Mouse (Mus musculus) CD4-positive, CD25-positive, alpha-beta regulatory T cell, adult 2 months (primary cell): ENCODE results near the gene Rai2.

Experiments used
- DNase-seq: peaks from one replicate; pipeline ENCODE4 v3.0.0-alpha.2; 2012; ENCODE audit warnings: low read depth, low spot score

Gene Rai2

GRCm38 (mm10) chrX:161716865-161717763, at the start of gene Rai2:
Gene Rai2, plus strand, starts transcription at chrX:161717069.
- no peak for DNase-seq

GRCm38 (mm10) chrX:161689336-161689735, 27.5 kb upstream of the Rai2 start:
- no peak for DNase-seq

- no peak for DNase-seq
Measured at GRCm38 (mm10) chrX:161716503-161716864, 385 bp upstream of the Rai2 start.

- DNase-seq = no peak
Measured at GRCm38 (mm10) chrX:161717764-161718382, 1.0 kb downstream of the Rai2 start.

- DNase-seq = no peak
Measured at GRCm38 (mm10) chrX:161718548-161718947, 1.7 kb downstream of the Rai2 start.

- no peak for DNase-seq
Measured at GRCm38 (mm10) chrX:161721082-161721481, 4.2 kb downstream of the Rai2 start.

- no peak for DNase-seq
Measured at GRCm38 (mm10) chrX:161723391-161723808, 6.5 kb downstream of the Rai2 start.

- DNase-seq = no peak
Measured at GRCm38 (mm10) chrX:161726257-161726656, 9.4 kb downstream of the Rai2 start.

GRCm38 (mm10) chrX:161728507-161728906, 11.6 kb downstream of the Rai2 start:
- DNase-seq = no peak

GRCm38 (mm10) chrX:161730026-161730425, 13.2 kb downstream of the Rai2 start:
- DNase-seq = no peak

- DNase-seq = no peak
Measured at GRCm38 (mm10) chrX:161731859-161732258, 15.0 kb downstream of the Rai2 start.

- no peak for DNase-seq
Measured at GRCm38 (mm10) chrX:161733581-161734309, 16.9 kb downstream of the Rai2 start.

GRCm38 (mm10) chrX:161734310-161734676, 17.4 kb downstream of the Rai2 start:
- no peak for DNase-seq

- DNase-seq = no peak
Measured at GRCm38 (mm10) chrX:161739374-161739773, 22.5 kb downstream of the Rai2 start.

GRCm38 (mm10) chrX:161743080-161743479, 26.2 kb downstream of the Rai2 start:
- DNase-seq = no peak

- DNase-seq = no peak
Measured at GRCm38 (mm10) chrX:161745296-161745695, 28.4 kb downstream of the Rai2 start.

GRCm38 (mm10) chrX:161747337-161747736, 30.5 kb downstream of the Rai2 start:
- DNase-seq = no peak

- DNase-seq = no peak
Measured at GRCm38 (mm10) chrX:161753514-161753913, 36.6 kb downstream of the Rai2 start.

- DNase-seq = no peak
Measured at GRCm38 (mm10) chrX:161776321-161776962, 59.6 kb downstream of the Rai2 start.

GRCm38 (mm10) chrX:161780321-161781034, 63.6 kb downstream of the Rai2 start:
- no peak for DNase-seq

GRCm38 (mm10) chrX:161790182-161790581, 73.3 kb downstream of the Rai2 start:
- no peak for DNase-seq
